Mouse (Mus musculus): ENCODE results near the gene Stx4a. TPM values are rescaled to one million over a fixed set of nuclear protein-coding genes. Genes with fewer than 3 reads are reported as not detected.
"Not testable (repeated sequence)": the region's sequence is repeated elsewhere in the genome, so short reads cannot be mapped to it uniquely, and the experiment has no call there.

Stx4a gene
- total RNA-seq, 2 experiments from 2014 or later, result 85.7 to 98.9 TPM

- Histone ChIP-seq H3K27ac (peak overlapping the region; percentile 86), H3K4me3 (peak overlapping the region; percentile 17; the same call in 1 of the 2 replicates)
- peak; percentile 70 to 79 for DNase-seq (ENCODE audit: extremely low spot score in 1 of 2, low spot score in 2 of 2)
- peak; percentile 20 for TF ChIP-seq CTCF (IDR thresholded peaks at IDR 0.05)
- intact Hi-C loops (cut with DNase I), result loop anchor here (1.0 kb wide), 1 partner anchor 25 kb away; no protein-coding TSS in a partner anchor
Measured at GRCm38 (mm10) chr7:127815954-127816821, 7.9 kb upstream of the Stx4a start.

GRCm38 (mm10) chr7:127817053-127817452, 7.0 kb upstream of the Stx4a start:
- peak overlapping the region; percentile 64 for H3K27ac ChIP-seq
- no peak overlapping the region for H3K4me3 ChIP-seq

GRCm38 (mm10) chr7:127817776-127818175, 6.3 kb upstream of the Stx4a start:
- H3K27ac ChIP-seq, result no peak overlapping the region; the same call in 1 of the 2 replicates
- H3K4me3 ChIP-seq, result no peak overlapping the region
- no peak for TF ChIP-seq CTCF (IDR thresholded peaks at IDR 0.05)
- DNase-seq (ENCODE audit: extremely low spot score in 1 of 2, low spot score in 2 of 2), result no peak
- intact Hi-C loops (cut with DNase I), result no loop called here

More at GRCm38 (mm10) chr7:127817053-127817452, 7.0 kb upstream of the Stx4a start:
- TF ChIP-seq CTCF (IDR thresholded peaks at IDR 0.05), result no peak
- intact Hi-C loops (cut with DNase I), result no loop called here
- no peak for DNase-seq (ENCODE audit: extremely low spot score in 1 of 2, low spot score in 2 of 2)

GRCm38 (mm10) chr7:127820836-127821509, 3.1 kb upstream of the Stx4a start:
- TF ChIP-seq CTCF (IDR thresholded peaks at IDR 0.05), result no peak
- Histone ChIP-seq H3K4me3 (peak overlapping the region; percentile 2; the same call in 1 of the 2 replicates), H3K27ac (no peak overlapping the region)
- DNase-seq (ENCODE audit: extremely low spot score in 1 of 2, low spot score in 2 of 2), result no peak
- intact Hi-C loops (cut with DNase I), result loop anchor here (5.0 kb wide), 1 partner anchor 56 kb away; the partner anchor contains the start of genes Zfp646 and Zfp668

- Histone ChIP-seq H3K4me3 (peak overlapping the region; percentile 54), H3K27ac (peak overlapping the region; percentile 12; the same call in 1 of the 2 replicates)
- no peak for TF ChIP-seq CTCF (IDR thresholded peaks at IDR 0.05)
- DNase-seq (ENCODE audit: extremely low spot score in 1 of 2, low spot score in 2 of 2), result no peak
- intact Hi-C loops (cut with DNase I), result loop anchor here (5.0 kb wide), 1 partner anchor 55 kb away; the partner anchor contains the start of genes Zfp646 and Zfp668
Measured at GRCm38 (mm10) chr7:127822494-127822893, 1.6 kb upstream of the Stx4a start.

GRCm38 (mm10) chr7:127823236-127824171, 590 bp upstream of the Stx4a start:
- H3K27ac ChIP-seq, result peak overlapping the region; percentile 94
- peak; percentile 12; the same call in 1 of the 2 replicates for TF ChIP-seq CTCF (IDR thresholded peaks at IDR 0.05)
- peak overlapping the region; percentile 69 for H3K4me3 ChIP-seq
- intact Hi-C loops (cut with DNase I), result loop anchor here (1.0 to 5.0 kb wide), 2 partner anchors 18 to 54 kb away; partner anchors contain the start of genes Zfp646 and Zfp668
- DNase-seq (ENCODE audit: extremely low spot score in 1 of 2, low spot score in 2 of 2), result peak in 1 of 2 experiments; percentile 35

- Histone ChIP-seq H3K4me3 (no peak overlapping the region), H3K27ac (no peak overlapping the region)
- DNase-seq (ENCODE audit: extremely low spot score in 1 of 2, low spot score in 2 of 2), result no peak
- intact Hi-C loops (cut with DNase I), result no loop called here
- TF ChIP-seq CTCF (IDR thresholded peaks at IDR 0.05), result no peak
Measured at GRCm38 (mm10) chr7:127835550-127835949, 11.5 kb downstream of the Stx4a start.

- no peak overlapping the region for H3K4me3 ChIP-seq
- no peak for TF ChIP-seq CTCF (IDR thresholded peaks at IDR 0.05)
- no peak for DNase-seq (ENCODE audit: extremely low spot score in 1 of 2, low spot score in 2 of 2)
- intact Hi-C loops (cut with DNase I), result no loop called here
- H3K27ac ChIP-seq, result no peak overlapping the region
Measured at GRCm38 (mm10) chr7:127837473-127837872, 13.4 kb downstream of the Stx4a start.

GRCm38 (mm10) chr7:127837878-127838277, 13.8 kb downstream of the Stx4a start:
- TF ChIP-seq CTCF (IDR thresholded peaks at IDR 0.05), result peak; percentile 5; the same call in 1 of the 2 replicates
- intact Hi-C loops (cut with DNase I); H3K27ac ChIP-seq: not testable (repeated sequence)

GRCm38 (mm10) chr7:127840031-127840430, 15.9 kb downstream of the Stx4a start:
- intact Hi-C loops (cut with DNase I), result loop anchor here (2.0 kb wide), 1 partner anchor 63 kb away; the partner anchor contains the start of gene Setd1a
- H3K27ac ChIP-seq, result peak overlapping the region; percentile 97
- TF ChIP-seq CTCF (IDR thresholded peaks at IDR 0.05), result peak; percentile 16
- H3K4me3 ChIP-seq; DNase-seq (ENCODE audit: extremely low spot score in 1 of 2, low spot score in 2 of 2): not testable (repeated sequence)

More at GRCm38 (mm10) chr7:127837878-127838277, 13.8 kb downstream of the Stx4a start:
- not testable (repeated sequence) for H3K4me3 ChIP-seq; DNase-seq (ENCODE audit: extremely low spot score in 1 of 2, low spot score in 2 of 2)

All from left cerebral cortex, adult 2 months (tissue).